Mouse (Mus musculus): Measurements from ENCODE around the gene Klhl32.

- no peak for TF ChIP-seq CTCF (IDR thresholded peaks at IDR 0.05; ENCODE audit: extremely low read depth, insufficient read depth, insufficient read length, insufficient replicate concordance)
- no peak for TF ChIP-seq POLR2A (IDR thresholded peaks at IDR 0.05; ENCODE audit: low read depth, low read length)
Observed at GRCm38 (mm10) chr4:24601711-24602110, 249.2 kb downstream of the Klhl32 start.

Measured in spleen, adult 2 months (tissue).